Mouse (Mus musculus) lung, postnatal 0 days (tissue): ENCODE measurements around the gene Adamts7. TPM values are rescaled to one million over a fixed set of nuclear protein-coding genes. Genes with fewer than 3 reads are reported as not detected.

Source experiments
- ATAC-seq: fragments of 200-750 bp; cut with Nextera tagmentation; 2 replicates; pipeline ENCODE4 v1.8.0; 2017; ENCODE audit warnings: moderate library complexity
- DNase-seq: peaks from one replicate; pipeline ENCODE4 v3.0.0-alpha.2; 2016; ENCODE audit warnings: low spot score
- H3K27ac ChIP-seq: fragments of 300-500 bp; sonication (generic); 2 replicates; pipeline ENCODE4 v1.5.1; 2014; ENCODE audit warnings: antibody characterized with exemption, mild to moderate bottlenecking, low read length, mixed read lengths
- H3K27me3 ChIP-seq: fragments of 300-500 bp; sonication (generic); replicated peaks from 2 replicates; pipeline ENCODE4 v1.6.1; 2014; ENCODE audit warnings: low read length, mixed read lengths; ENCODE audit not compliant: insufficient read depth
- H3K36me3 ChIP-seq: fragments of 300-500 bp; sonication (generic); 2 replicates; pipeline ENCODE4 v1.6.1; 2014; ENCODE audit warnings: low read length, mixed read lengths; ENCODE audit not compliant: insufficient read depth
- H3K4me1 ChIP-seq: fragments of 300-500 bp; sonication (generic); 2 replicates; pipeline ENCODE4 v1.6.1; 2014; ENCODE audit warnings: antibody characterized with exemption, low read depth, low read length, mixed read lengths; ENCODE audit not compliant: insufficient read depth
- H3K4me2 ChIP-seq: fragments of 300-500 bp; sonication (generic); replicated peaks from 2 replicates; pipeline ENCODE4 v1.6.1; 2014; ENCODE audit warnings: low read depth, mild to moderate bottlenecking, low read length, moderate library complexity, mixed read lengths
- H3K4me3 ChIP-seq: fragments of 300-500 bp; sonication (generic); 2 replicates; pipeline ENCODE4 v1.5.1; 2014; ENCODE audit warnings: low read depth, low read length
- H3K9ac ChIP-seq: fragments of 300-500 bp; sonication (generic); replicated peaks from 2 replicates; pipeline ENCODE4 v1.6.1; 2014; ENCODE audit warnings: low read depth, mild to moderate bottlenecking
- H3K9me3 ChIP-seq: fragments of 300-500 bp; sonication (generic); 2 replicates; pipeline ENCODE4 v1.6.1; 2016; ENCODE audit warnings: low read length, mixed read lengths
- CTCF ChIP-seq: IDR thresholded peaks from 2 replicates; pipeline ENCODE4 v1.5.1; 2016; ENCODE audit warnings: antibody characterized with exemption, mild to moderate bottlenecking
- EP300 ChIP-seq: IDR thresholded peaks from 2 replicates; pipeline ENCODE4 v1.6.1; 2016; ENCODE audit warnings: antibody characterized with exemption, mild to moderate bottlenecking, control low read depth
- WGBS: fragments of 180-500 bp; shearing (Covaris S2); extraction: QIAGEN DNeasy Blood & Tissue Kit; methylation state at CpG from one replicate; pipeline ENCODE4 v1.1.7; 2014; 5-methylcytosine and 5-hydroxymethylcytosine counted together
- polyA plus RNA-seq: library from polyadenylated mRNA; unstranded; fragments of >200 nt; fragmentation: Nextera tagmentation; extraction: Ambion mirVana; gene quantifications from 2 replicates; pipeline ENCODE4 v1.2.1, GENCODE M21; 2015

Adamts7 gene
- 4.1 and 5.4 TPM in 2 replicates for polyA plus RNA-seq

- WGBS: under 1% methylated on average over 55 of the region's 60 CpGs
- H3K9me3 ChIP-seq: no peaks in the 10 kb centered on the region
- H3K36me3 ChIP-seq: no peaks in the 10 kb centered on the region
- no peak within 1 kb of the TSS for H3K9ac ChIP-seq
- 0 out of 2 replicates have a peak, but pooled peaks cover 3% of the 10 kb centered on the region for H3K4me1 ChIP-seq
- peak within 1 kb of the TSS; percentile 89 for H3K4me2 ChIP-seq
- 0 out of 2 replicates have a peak within 1 kb of the TSS, but pooled peaks have one; percentile 16 for H3K27ac ChIP-seq
- ATAC-seq (peak; percentile 72), DNase-seq (no peak)
- TF ChIP-seq EP300: no peak
- no peak for TF ChIP-seq CTCF
- H3K4me3 ChIP-seq: peak within 1 kb of the TSS; percentile 52
- H3K27me3 ChIP-seq: no peaks in the 10 kb centered on the region
Measured at GRCm38 (mm10) chr9:90162926-90163748, at the start of gene Adamts7. Gene Adamts7, plus strand, starts transcription at chr9:90163069.

DNA sequence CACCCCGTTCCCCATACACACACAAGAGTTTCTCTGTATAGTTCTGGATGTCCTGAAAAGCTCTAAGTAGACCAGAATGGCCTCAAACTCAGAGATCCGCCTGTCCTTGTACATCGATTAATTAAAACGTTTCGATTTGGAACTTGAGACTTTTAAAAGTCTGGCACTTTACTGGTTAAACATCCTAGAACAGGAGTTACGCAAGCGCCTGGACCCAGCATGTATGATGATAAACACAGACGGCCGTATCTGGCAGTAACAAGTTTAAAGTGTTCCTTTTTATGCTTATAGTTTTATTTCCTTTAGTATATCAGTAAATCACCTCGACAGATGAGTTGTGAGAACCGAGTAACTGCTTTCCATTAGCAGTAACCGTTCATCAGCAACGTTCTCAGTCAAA, 49.7 kb upstream of the Adamts7 start:
- Histone ChIP-seq H3K27me3 (no peaks in the 10 kb centered on the region), H3K4me1 (no peaks in the 10 kb centered on the region), H3K9ac (peak overlapping the region; percentile 96), H3K36me3 (no peaks in the 10 kb centered on the region), H3K4me2 (peak overlapping the region; percentile 60), H3K9me3 (no peaks in the 10 kb centered on the region), H3K27ac (peak overlapping the region; percentile 100), H3K4me3 (peak overlapping the region; percentile 98)
- TF ChIP-seq EP300: no peak; the same call in 1 of the 2 replicates
- under 1% methylated on average over 13 of the region's 13 CpGs for WGBS
- peak; percentile 69 for DNase-seq
- ATAC-seq: no peak

GRCm38 (mm10) chr9:90113651-90114566, 49.0 kb upstream of the Adamts7 start:
- Histone ChIP-seq H3K27me3 (no peaks in the 10 kb centered on the region), H3K36me3 (no peaks in the 10 kb centered on the region), H3K27ac (peak overlapping the region; percentile 100), H3K9ac (peak overlapping the region; percentile 96), H3K4me2 (peak overlapping the region; percentile 60), H3K4me3 (peak overlapping the region; percentile 98), H3K9me3 (no peaks in the 10 kb centered on the region), H3K4me1 (no peaks in the 10 kb centered on the region)
- DNase-seq: peak; percentile 95
- TF ChIP-seq CTCF (peak; percentile 85), EP300 (0 out of 2 replicates have a peak, but pooled peaks have one; percentile 29)
- 3% methylated on average over 78 of the region's 82 CpGs for WGBS
- peak; percentile 79 for ATAC-seq

- peak within 1 kb of the TSS; percentile 60 for H3K4me2 ChIP-seq
- H3K9me3 ChIP-seq: no peaks in the 10 kb centered on the region
- no peaks in the 10 kb centered on the region for H3K27me3 ChIP-seq
- peak within 1 kb of the TSS; percentile 100 for H3K27ac ChIP-seq
- ATAC-seq: peak; percentile 97
- peak; percentile 98 for DNase-seq
- H3K36me3 ChIP-seq: no peaks in the 10 kb centered on the region
- under 1% methylated on average over 39 of the region's 40 CpGs for WGBS
- H3K9ac ChIP-seq: peak within 1 kb of the TSS; percentile 96
- peak within 1 kb of the TSS; percentile 98 for H3K4me3 ChIP-seq
- no peaks in the 10 kb centered on the region for H3K4me1 ChIP-seq
- no peak for TF ChIP-seq CTCF
- TF ChIP-seq EP300: no peak
Measured at GRCm38 (mm10) chr9:90114567-90115307, 48.1 kb upstream of the Adamts7 start, which contains the start of gene Morf4l1. Gene Morf4l1, minus strand, starts transcription at chr9:90114774.

- Histone ChIP-seq H3K4me2 (peak overlapping the region; percentile 57), H3K36me3 (no peaks in the 10 kb centered on the region), H3K9ac (no peak overlapping the region), H3K27ac (no peak overlapping the region), H3K4me1 (no peaks in the 10 kb centered on the region), H3K27me3 (no peaks in the 10 kb centered on the region), H3K4me3 (peak overlapping the region; percentile 98), H3K9me3 (no peaks in the 10 kb centered on the region)
- ATAC-seq (no peak), DNase-seq (no peak)
- TF ChIP-seq EP300 (no peak), CTCF (no peak)
Measured at GRCm38 (mm10) chr9:90115308-90115700, 47.6 kb upstream of the Adamts7 start.
